Mouse (Mus musculus) large intestine, adult 2 months (tissue): ENCODE measurements around the gene Farsa. TPM values are rescaled to one million over a fixed set of nuclear protein-coding genes. Genes with fewer than 3 reads are reported as not detected.
A peak's percentile ranks its signal among the peaks of the same experiment; 100 is the strongest.

ENCODE experiments used
- DNase-seq: peaks from one replicate; pipeline ENCODE4 v3.0.0-alpha.2; 2012; ENCODE audit warnings: low read depth, low spot score
- WGBS: fragments of 180-500 bp; shearing (Covaris S2); methylation state at CpG from one replicate; pipeline ENCODE4 v1.1.7; 2018; 5-methylcytosine and 5-hydroxymethylcytosine counted together
- polyA plus RNA-seq: library from polyadenylated mRNA; depleted of rRNA; stranded (reverse); fragments of >200 nt; gene quantifications from 2 replicates; pipeline ENCODE4 v1.2.3, GENCODE M21; 2012

Gene Farsa
- polyA plus RNA-seq, 1 experiment = 54.2 TPM

- WGBS = 6% methylated on average over 43 of the region's 46 CpGs
- peak; percentile 24 for DNase-seq
Measured at GRCm38 (mm10) chr8:84871376-84872308, 14.9 kb downstream of the Farsa start, which contains the start of gene Syce2. Gene Syce2 (plus strand): TSS chr8:84872111.

GRCm38 (mm10) chr8:84872309-84872965, 15.6 kb downstream of the Farsa start:
- 3% methylated on average over 54 of the region's 54 CpGs for WGBS
- DNase-seq = no peak

- WGBS = 75% methylated on average over 4 of the region's 4 CpGs
- no peak for DNase-seq
Measured at GRCm38 (mm10) chr8:84873016-84873415, 16.2 kb downstream of the Farsa start.

- 90% methylated on average over 3 of the region's 3 CpGs for WGBS
- DNase-seq = no peak
Measured at GRCm38 (mm10) chr8:84874339-84874738, 17.6 kb downstream of the Farsa start.

- no peak for DNase-seq
- WGBS = 73% methylated on average over 3 of the region's 3 CpGs
Measured at GRCm38 (mm10) chr8:84877297-84878035, 20.7 kb downstream of the Farsa start.

GRCm38 (mm10) chr8:84878915-84879314, 22.1 kb downstream of the Farsa start:
- no peak for DNase-seq
- WGBS = 79% methylated on average over 1 of the region's 1 CpGs

GRCm38 (mm10) chr8:84884728-84885127, 27.9 kb downstream of the Farsa start:
- DNase-seq = no peak
- WGBS = 86% methylated on average over 4 of the region's 4 CpGs

- no peak for DNase-seq
- 93% methylated on average over 3 of the region's 3 CpGs for WGBS
Measured at GRCm38 (mm10) chr8:84888280-84888679, 31.5 kb downstream of the Farsa start.

GRCm38 (mm10) chr8:84889141-84889540, 32.4 kb downstream of the Farsa start:
- no peak for DNase-seq
- 86% methylated on average over 1 of the region's 1 CpGs for WGBS

- 12% methylated on average over 31 of the region's 31 CpGs for WGBS
- DNase-seq = no peak
Measured at GRCm38 (mm10) chr8:84892993-84893708, 36.4 kb downstream of the Farsa start.

- WGBS = 0% methylated on average over 11 of the region's 11 CpGs
- DNase-seq = peak; percentile 99
Measured at GRCm38 (mm10) chr8:84893709-84894134, 36.9 kb downstream of the Farsa start, which contains the start of gene Gcdh. Gene Gcdh (minus strand): TSS chr8:84893921.

- DNase-seq = no peak
Measured at GRCm38 (mm10) chr8:84895963-84896362, 39.2 kb downstream of the Farsa start.

GRCm38 (mm10) chr8:84901071-84901470, 44.3 kb downstream of the Farsa start:
- 82% methylated on average over 4 of the region's 4 CpGs for WGBS
- no peak for DNase-seq

More at GRCm38 (mm10) chr8:84895963-84896362, 39.2 kb downstream of the Farsa start:
- 81% methylated on average over 5 of the region's 5 CpGs for WGBS

GRCm38 (mm10) chr8:84901752-84902151, 45.0 kb downstream of the Farsa start, which contains the start of gene Klf1:
Gene Klf1 (plus strand): TSS chr8:84901928.
- no peak for DNase-seq
- 78% methylated on average over 3 of the region's 3 CpGs for WGBS

GRCm38 (mm10) chr8:84902367-84902919, 45.7 kb downstream of the Farsa start:
- DNase-seq = no peak
- 6% methylated on average over 24 of the region's 24 CpGs for WGBS

GRCm38 (mm10) chr8:84902920-84903661, 46.3 kb downstream of the Farsa start:
- WGBS = under 1% methylated on average over 68 of the region's 68 CpGs
- peak; percentile 44 for DNase-seq

- DNase-seq = no peak
- WGBS = 86% methylated on average over 7 of the region's 7 CpGs
Measured at GRCm38 (mm10) chr8:84904351-84904750, 47.6 kb downstream of the Farsa start.

GRCm38 (mm10) chr8:84907037-84907436, 50.2 kb downstream of the Farsa start:
- 94% methylated on average over 9 of the region's 9 CpGs for WGBS
- no peak for DNase-seq
